Mouse (Mus musculus) cerebellum, adult (tissue): ENCODE measurements around the gene Defb25.

Source experiments
- ATAC-seq: cut with Nextera tagmentation; 2 replicates; pipeline ENCODE4 v1.9.2; 2017; ENCODE audit warnings: mild to moderate bottlenecking, moderate library complexity, mixed read lengths; ENCODE audit not compliant: insufficient number of reproducible peaks, low FRiP score, low TSS enrichment

The Defb25 gene

DNA sequence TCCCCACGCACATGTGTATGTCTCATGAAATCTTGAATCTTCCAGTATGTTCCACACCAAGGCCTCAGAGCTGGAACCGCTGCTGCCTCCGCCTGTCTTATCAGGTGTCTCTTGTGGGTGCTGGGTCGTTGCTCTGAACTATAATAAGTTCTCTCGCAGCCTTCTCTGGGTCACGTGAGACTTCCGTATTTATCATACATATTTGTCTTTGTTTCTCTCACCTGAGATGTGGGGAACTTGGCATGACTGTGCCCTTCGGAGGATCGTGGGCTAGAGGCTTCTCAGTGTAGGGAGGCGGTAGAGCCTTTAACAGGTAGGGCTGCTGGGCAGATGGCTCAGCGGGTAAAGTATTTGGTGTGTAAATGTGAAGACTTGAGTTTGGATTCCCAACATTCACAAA, 42.2 kb downstream of the Defb25 start:
- ATAC-seq: no peak

GRCm38 (mm10) chr2:152580107-152580506, 42.7 kb downstream of the Defb25 start, which contains the start of gene Defb19:
Gene Defb19 (minus strand): TSS chr2:152580312.
- no peak for ATAC-seq

DNA sequence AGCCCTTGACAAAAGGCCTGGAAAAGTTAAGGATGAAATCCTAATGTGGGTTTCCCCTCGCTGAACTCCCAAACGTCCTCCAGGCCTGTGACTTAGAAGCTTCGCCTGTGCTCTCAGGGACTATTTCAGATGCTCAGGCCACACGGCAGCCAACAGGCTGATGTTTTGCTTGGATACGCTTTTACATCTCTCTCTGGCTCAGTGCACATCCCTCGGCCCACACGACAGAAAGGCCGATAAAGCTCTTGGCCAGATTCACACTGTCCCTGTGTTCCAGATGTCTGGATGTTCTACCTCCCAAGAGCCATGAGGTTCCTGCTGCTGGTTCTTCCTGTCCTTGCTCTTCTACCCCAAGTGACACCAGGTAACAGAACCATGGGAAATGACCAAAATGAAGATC, 49.4 kb downstream of the Defb25 start:
- ATAC-seq: no peak
